Mouse (Mus musculus) lung, postnatal 36 days (tissue): ENCODE data around the gene Olfr1140.

Source experiments
- DNase-seq: peaks from one replicate; pipeline ENCODE4 v3.0.0; 2022; ENCODE audit warnings: mixed read lengths

Olfr1140 gene

DNA sequence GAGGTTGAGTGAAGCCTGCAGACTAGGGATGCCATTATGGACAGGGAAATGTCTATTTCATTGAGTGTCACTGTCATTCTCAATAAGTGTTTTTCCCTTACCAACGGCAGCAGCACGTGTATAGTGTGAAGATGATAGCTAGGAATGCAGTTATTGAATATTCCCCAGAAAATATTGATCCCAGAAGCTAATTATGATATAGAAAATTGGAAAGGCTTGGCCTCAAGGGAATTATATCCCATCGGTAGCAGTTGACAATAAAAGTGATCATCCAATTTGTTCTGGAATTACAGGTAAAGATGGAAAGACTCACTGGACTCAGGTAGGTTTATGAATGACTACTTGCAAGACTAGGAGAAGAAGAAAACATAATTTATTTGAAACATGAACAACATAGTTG is at the start of gene Olfr1140:
Gene Olfr1140, plus strand, starts transcription at position 301 of the 400 bp plus-strand sequence.
- DNase-seq: no peak

DNA sequence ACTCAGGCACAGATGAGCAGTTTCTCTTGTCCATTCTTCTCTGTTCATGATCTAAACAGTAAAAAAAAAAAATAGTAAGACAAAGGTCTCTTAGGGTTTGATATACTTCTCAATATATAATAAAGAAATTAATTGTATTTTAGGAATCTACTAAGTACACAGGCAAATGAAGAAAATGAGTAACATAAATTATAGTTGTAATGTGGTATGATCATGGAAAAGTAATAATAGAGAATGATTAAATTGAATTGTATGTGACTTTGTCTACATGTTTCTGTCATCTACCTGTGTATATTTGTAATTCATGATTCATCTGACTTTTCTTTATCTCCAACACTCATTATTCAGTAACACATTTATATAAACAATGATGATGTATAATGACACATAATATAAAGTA is 49.7 kb upstream of the Olfr1140 start, which contains the start of gene Olfr1136:
Gene Olfr1136, minus strand, starts transcription at position 101 of the 400 bp plus-strand sequence.
- no peak for DNase-seq

DNA sequence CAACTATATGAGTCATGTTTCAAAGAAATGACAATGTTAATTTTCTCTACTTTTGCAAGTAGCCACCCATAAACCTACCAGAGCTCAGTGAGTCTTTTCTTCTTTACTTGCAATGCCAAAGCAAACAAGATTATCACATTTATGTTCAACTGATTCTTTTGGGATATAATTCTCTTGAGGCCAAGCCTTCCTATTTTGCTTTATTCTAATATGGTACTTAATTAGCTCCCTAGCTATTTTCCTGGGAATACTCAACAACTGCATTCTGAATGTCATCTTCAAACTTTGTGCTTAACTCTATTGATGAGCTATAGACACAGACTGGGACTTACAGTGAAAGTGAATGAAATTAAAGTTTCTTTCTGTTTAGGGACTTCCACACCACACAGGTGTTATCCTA is 30.5 kb upstream of the Olfr1140 start, which contains the start of gene Olfr1137:
Gene Olfr1137, minus strand, starts transcription at position 101 of the 400 bp plus-strand sequence.
- DNase-seq: no peak

DNA sequence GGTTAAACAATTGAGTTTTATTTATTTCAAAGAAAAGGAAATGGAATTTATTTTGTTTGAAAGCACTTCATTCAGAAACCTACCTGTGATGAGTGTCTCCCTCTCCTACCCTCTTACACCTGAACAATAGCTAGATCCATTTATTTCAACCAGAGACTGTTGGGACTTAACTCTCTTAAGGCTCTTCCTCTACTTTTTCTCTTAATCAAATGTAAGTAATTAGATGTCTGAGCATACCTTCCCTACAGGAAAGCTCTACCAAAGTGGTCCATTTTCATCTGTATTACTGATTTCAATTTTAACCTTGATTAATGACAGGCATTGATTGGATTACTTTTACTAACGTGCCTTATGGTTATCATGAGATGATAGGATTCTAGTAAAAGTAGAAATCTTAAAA is 3.7 kb upstream of the Olfr1140 start, which contains the start of gene Olfr1138:
Gene Olfr1138, minus strand, starts transcription at position 101 of the 400 bp plus-strand sequence.
- no peak for DNase-seq

DNA sequence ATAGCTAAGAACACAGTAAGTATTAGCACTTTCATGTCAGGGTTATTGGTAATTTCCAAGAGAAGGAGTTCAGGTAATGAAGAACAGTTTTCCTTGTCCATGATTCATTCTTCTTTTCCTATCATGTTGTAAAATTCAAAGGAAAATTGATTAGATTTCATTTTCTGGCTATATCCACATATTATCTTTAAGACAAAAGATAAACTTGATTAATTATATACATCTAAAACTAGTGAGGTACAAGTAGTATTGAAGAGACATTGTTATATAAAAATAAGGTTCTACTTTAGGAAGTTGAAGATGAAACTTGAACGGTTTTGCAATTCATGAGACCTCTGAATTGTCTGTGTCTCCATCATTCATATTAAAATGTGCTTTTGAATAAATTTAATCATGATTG is 10.3 kb downstream of the Olfr1140 start, which contains the start of gene Olfr1141:
Gene Olfr1141, minus strand, starts transcription at position 101 of the 400 bp plus-strand sequence.
- DNase-seq: no peak

DNA sequence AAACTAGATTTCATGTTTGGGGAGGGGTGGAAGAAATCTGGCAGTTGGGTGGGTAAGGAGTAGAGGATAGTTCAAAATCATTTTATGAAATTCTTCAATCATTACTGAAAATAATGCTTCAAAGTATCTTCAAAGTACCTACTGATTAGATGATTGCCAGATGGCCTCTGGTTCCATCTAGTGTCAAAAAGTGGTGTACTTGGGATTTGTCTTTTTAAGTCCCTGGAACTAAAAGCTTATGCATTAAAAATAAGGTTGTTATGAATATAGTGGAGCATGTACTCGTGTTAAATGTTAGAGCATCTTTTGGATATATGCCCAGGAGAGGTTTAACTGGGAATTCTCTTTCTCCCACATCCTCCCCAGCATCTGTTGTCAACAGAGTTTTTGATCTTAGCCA is 32.6 kb downstream of the Olfr1140 start:
- no peak for DNase-seq

DNA sequence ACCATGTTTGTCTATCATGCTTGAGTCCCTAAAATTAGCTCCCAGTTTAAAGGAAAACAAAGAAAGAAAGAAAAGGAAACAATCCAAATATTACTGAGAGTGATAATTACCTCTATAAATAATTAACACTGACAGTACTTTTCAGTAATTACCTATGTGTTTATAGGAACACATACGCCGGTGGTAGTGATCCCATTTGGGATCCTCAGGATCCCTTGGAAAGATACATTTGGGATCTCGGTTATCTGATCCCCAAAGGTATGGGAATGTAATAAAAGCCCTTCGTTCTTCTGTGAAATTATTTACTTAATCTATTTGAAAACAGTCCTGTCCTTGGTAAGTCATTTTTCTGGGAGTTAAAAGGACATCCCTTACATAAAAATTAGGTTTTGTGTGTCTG is 35.6 kb downstream of the Olfr1140 start, which contains the start of gene Olfr152:
Gene Olfr152, plus strand, starts transcription at position 301 of the 400 bp plus-strand sequence.
- DNase-seq: no peak
